Mouse (Mus musculus) mouse trophoblast stem cell (cell line): ENCODE measurements around the gene Cadm1.

Experiments used
- in situ Hi-C, 2 experiments: fragments of 300-500 bp; cut with MseI, MboI; formaldehyde crosslinking; loops; 2 replicates in 1 of 2; 3 replicates in 1 of 2; pipeline ENCODE4 v1.15.1; 2025

Gene Cadm1

DNA sequence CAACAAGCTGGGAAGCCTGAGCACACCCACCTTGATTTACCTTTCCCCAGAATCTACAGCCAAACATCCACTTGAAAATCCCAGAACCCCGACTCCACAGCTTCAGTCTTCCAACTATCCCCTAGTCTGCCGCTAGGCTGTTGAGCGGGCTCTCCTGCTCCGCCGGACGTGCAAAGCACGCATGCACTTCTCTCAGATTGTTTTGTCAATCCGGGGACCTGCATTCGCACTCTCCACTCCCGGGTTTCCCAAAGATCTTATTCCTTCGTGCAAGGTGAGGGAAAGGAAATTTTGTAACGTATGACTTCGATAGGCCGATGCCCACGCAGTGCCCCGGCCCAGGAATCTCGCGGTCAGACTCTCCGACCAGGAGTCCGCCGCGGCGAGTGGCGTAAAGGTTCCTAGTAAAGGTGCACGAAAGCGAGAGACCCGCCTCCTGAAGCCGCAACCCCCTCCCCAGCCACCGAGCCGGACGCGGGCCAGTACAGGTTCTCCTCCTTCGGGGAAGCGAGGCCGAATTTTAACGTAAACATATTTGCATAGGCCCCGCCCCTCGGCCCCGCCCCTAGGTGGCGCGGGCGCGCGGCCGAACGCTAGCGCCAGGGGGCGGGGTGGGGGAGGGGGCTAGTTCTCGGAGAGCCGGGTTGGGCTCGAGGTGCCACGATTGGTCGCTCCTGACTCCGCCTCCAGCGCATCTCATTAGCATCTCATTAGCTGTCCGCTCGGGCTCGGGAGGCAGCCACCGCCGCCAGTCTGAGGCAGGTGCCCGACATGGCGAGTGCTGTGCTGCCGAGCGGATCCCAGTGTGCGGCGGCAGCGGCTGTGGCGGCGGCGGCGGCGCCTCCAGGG is at the start of gene Cadm1:
Gene Cadm1 (plus strand): TSS at position 572 of the 849 bp plus-strand sequence.
- in situ Hi-C loops: loop anchor here (5.0 to 10.0 kb wide), 2 partner anchors 172 to 175 kb away; no protein-coding TSS in a partner anchor

- in situ Hi-C loops: no loop called here
Observed at GRCm38 (mm10) chr9:47484506-47484905, 45.5 kb upstream of the Cadm1 start.

DNA sequence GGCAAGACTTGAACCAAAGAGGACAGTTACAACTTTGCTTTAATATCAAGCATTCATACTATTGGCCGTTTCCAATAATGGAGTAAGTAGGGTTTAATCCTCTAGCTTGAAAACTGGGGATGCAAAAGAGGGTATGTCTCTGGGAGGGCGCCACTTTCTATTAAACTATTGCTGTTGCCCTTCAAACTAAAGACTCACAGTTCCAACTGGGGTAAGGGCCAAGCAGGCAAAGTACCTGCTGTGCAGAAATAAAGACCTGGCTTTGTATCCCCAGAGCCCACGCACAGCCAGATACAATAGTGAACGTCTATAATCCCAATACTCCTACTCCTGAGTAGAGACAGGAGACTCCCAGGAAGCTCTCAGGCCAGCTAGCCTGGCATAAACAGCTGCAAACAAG is 44.8 kb upstream of the Cadm1 start:
- in situ Hi-C loops: no loop called here

DNA sequence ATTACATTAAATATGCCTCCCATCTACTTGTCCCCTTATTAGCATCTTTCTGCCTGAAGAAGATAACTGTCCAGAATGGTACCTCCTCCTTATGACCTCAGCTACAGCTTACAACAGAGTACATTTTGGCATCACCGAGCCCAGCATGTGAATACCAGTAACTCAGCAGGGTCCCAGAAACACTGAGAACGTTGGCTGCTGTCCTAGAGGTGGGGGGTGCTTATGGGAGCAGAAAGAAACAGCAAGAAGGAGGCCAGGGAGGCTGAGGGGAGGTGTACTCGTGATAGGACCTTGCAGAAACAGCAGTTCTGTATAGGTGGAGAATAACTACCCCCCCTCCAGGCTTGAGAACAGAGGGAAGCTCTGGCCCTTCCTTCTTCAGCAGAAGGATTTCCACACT is 30.2 kb upstream of the Cadm1 start:
- in situ Hi-C loops: no loop called here

DNA sequence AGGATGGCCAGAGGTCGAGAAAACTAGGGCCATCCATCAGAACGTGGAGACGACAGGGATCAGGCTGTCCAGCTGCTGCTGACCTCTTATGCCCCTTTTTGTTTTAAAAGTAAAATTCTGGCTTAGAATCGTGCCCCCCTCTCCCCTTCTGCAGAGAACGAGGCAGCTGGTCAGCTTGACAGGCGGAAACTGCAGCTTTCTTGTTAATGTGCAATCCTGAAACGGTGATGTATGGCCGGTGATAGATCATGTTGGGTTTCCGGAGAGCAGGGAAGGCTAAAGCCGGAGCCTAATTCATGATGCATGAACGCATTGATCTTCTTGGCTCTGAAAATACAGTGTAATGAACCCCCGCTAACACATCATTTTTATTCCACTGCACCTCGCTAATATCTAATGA is 24.0 kb upstream of the Cadm1 start:
- in situ Hi-C loops: no loop called here

DNA sequence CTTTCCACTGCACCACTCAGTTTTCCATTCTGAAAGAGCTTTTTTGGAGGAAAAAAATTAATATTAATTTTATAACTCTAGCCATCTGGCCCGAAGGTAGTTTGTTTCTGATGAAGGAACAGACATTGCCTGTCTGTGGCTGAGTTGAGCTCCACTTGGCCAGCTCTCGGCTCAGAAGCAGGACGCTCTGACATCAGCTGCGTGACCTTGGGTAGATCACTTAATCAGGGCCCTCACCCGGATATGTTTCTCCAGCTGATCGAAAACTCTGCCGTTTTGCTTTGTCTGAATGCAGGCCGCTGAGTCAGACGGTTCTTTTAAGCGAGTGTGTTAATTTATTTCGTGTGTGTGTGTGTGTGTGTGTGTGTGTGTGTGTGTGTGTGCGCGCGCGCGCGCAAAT is 23.1 kb upstream of the Cadm1 start:
- in situ Hi-C loops: no loop called here

- in situ Hi-C loops: no loop called here
Observed at GRCm38 (mm10) chr9:47508109-47508508, 21.9 kb upstream of the Cadm1 start.

DNA sequence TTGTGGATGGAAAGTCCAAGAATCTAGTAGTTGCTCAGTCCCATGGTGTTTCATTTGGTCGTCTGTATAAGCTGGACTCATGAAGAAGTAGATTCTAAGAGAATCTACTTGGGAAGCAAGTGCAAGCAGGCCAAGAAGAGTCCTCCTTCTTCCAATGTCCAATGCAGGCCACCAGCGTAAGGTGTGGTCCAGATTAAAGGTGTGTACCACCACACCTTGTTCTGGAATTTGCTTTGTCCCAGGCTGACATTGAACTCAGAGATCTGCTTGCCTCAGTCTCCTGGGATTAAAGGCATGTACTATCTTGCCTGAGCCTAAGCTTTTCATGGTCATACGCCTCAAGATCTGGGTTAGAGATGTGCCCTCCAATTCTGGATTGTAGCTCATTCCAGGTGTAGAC is 17.5 kb upstream of the Cadm1 start:
- in situ Hi-C loops: no loop called here

DNA sequence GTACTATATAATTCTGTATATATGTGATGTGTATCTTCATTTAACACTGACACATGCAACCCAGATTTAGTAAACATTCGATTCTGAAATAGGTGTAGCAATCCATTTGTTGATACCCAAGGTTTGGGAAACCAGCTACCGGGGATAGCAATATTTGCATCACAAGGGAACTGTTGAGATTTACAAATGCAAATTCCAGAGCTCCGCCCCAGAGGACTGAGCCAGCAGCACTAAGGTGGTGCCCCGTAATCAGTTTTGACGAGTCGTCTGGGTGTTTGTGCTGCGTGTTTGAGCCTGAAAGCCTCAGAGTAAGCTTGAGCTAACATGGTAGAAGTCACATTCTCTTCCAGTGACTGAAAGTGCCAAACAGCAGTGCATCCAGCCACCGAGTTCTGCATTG is 15.7 kb upstream of the Cadm1 start:
- in situ Hi-C loops: no loop called here

- in situ Hi-C loops: no loop called here
Observed at GRCm38 (mm10) chr9:47516238-47516637, 13.7 kb upstream of the Cadm1 start.

DNA sequence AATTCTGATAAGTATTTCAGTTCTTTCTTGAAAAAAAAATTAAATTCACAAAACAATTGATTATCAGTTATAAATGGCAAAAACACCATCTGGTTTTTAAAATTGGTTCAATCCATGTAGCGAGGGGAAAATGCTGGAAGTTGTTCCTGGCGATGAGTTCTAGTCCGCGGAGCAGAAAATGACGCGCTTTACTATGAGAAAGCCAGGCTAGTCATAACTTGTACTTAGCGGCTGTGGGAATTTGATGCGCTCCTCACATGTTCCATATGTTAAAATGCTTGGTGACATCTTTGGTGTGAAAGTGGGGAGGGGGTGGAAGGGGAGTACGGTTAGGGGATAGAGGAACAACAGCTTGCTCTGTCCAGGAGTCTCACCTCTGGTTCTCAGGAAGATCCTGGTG is 2.7 kb upstream of the Cadm1 start:
- in situ Hi-C loops: no loop called here

DNA sequence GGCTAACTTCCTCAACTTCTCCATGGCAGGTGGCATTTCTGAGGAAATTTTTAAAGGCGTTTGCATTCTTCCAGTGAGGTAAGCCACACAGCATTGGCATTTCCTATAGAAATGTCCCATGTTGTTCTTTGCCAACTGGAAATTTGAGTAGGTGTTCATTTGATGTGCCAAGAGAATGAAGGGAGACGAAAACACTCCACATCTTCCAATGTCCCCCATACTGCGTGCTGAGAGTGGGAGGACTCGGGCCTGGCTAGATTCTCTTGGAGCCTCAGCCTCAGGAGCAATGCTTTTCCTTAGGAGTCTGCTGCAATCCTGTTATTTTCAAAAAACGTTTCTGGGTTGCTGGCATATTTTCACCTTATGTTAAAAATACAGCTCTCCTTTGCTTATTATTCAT is 2.2 kb upstream of the Cadm1 start:
- in situ Hi-C loops: no loop called here

- in situ Hi-C loops: no loop called here
Observed at GRCm38 (mm10) chr9:47529182-47529581, 791 bp upstream of the Cadm1 start.

DNA sequence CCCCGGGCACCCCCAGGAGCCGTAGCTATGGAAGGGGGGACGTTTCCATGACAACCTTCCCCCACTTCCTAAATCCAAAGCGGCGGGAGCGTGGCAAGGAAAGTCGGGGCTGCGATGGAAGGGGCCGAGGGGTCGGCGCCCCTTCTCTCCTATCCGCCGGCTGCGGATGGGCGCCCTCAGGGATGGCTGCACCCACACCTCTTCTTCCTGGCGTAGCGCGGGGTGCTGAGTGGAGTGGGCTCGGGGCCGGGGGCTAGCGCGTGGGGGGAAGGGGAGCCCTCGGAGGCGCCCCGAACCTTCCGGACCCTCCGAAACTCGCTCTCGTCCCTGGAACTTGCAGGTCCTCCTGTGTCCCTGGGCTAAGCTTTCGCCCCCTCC is 560 bp downstream of the Cadm1 start:
- in situ Hi-C loops: loop anchor here (5.0 to 10.0 kb wide), 2 partner anchors 172 to 174 kb away; no protein-coding TSS in a partner anchor

- in situ Hi-C loops: loop anchor here (5.0 to 10.0 kb wide), 2 partner anchors 171 to 174 kb away; no protein-coding TSS in a partner anchor
Observed at GRCm38 (mm10) chr9:47530922-47531850, 1.2 kb downstream of the Cadm1 start.

DNA sequence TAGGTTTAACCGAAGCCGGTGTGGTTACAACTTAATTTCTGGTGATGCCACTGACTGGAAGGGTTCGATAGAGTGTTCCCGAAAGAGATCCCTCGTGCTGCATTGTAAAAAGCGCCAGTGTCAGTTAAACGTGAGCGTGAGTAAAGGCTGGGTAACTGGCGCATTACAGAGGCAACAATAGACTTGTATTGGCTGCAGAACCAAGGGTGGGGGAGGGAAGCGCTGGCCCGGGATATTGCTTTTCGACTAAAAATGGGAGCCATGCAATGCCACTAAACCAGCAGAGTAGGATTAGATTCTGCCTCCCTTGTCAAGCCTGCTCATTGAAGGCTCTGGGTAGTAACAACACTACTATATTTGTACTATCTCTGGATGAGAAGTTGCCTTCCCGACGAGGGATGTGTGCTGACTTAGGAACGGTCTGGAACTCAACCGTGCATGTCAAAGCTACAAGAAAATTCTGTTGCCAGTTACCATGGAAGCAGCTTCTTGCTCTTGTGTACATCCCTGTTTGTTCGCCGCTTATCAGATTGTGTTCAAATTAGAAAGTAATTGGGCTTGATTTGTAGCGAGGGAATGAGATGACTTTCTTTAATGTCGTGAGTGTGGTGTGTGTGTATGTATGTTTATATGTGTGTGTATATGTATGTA is 2.4 kb downstream of the Cadm1 start:
- in situ Hi-C loops: loop anchor here (5.0 to 10.0 kb wide), 2 partner anchors 170 to 172 kb away; no protein-coding TSS in a partner anchor

GRCm38 (mm10) chr9:47533461-47533860 is 3.5 kb downstream of the Cadm1 start:
- in situ Hi-C loops: loop anchor here (5.0 to 10.0 kb wide), 2 partner anchors 169 to 171 kb away; no protein-coding TSS in a partner anchor

GRCm38 (mm10) chr9:47534573-47535475 is 4.9 kb downstream of the Cadm1 start:
- in situ Hi-C loops: loop anchor here (5.0 to 10.0 kb wide), 2 partner anchors 167 to 170 kb away; no protein-coding TSS in a partner anchor

DNA sequence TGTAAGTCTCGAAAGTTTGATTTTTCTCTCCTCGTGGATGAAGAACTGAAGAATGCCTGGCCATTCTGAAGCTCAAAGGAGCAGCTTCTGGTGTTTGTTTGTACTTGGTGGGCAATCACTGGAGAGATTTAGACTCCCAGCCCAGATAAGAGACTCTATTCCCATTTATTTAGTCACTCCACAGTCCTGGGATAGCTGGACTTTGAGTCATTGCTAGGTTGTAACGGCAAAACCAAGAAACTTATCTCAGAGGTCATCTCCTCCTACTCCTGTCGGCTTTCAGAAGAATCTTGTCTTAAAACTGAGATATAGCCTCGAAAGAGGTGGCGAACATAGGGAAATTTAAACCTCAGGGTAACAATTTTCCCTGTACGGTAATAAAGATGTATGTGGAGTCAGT is 15.3 kb downstream of the Cadm1 start:
- in situ Hi-C loops: no loop called here

GRCm38 (mm10) chr9:47545667-47546066 is 15.7 kb downstream of the Cadm1 start:
- in situ Hi-C loops: no loop called here

- in situ Hi-C loops: no loop called here
Observed at GRCm38 (mm10) chr9:47548402-47548801, 18.4 kb downstream of the Cadm1 start.
